Mouse (Mus musculus): ENCODE measurements at regions not wholly inside any gene's neighbourhood (a gene's known extent, or its start where the extent isn't known, plus 50 kb on each side); places are given as distances from the start of the nearest gene placed in this dataset.

GRCm38 (mm10) chr13:18063677-18064076 lies 70.5 kb upstream of the Yae1d1 start:
- in situ Hi-C loops (cut with MboI; ENCODE audit: low pct_unique_long_range_greater_than_20kb in 1 of 2, low sequenced_read_pairs in 2 of 2, unreplicated experiment in 1 of 2), result loop anchor here in 1 of 2 experiments (25.0 kb wide), 1 partner anchor 749 kb away; no protein-coding TSS in a partner anchor

GRCm38 (mm10) chr13:18060265-18060664 lies 67.1 kb upstream of the Yae1d1 start:
- in situ Hi-C loops (cut with MboI; ENCODE audit: low pct_unique_long_range_greater_than_20kb in 1 of 2, low sequenced_read_pairs in 2 of 2, unreplicated experiment in 1 of 2), result loop anchor here in 1 of 2 experiments (25.0 kb wide), 1 partner anchor 752 kb away; no protein-coding TSS in a partner anchor

- in situ Hi-C loops (cut with MboI; ENCODE audit: low pct_unique_long_range_greater_than_20kb in 1 of 2, low sequenced_read_pairs in 2 of 2, unreplicated experiment in 1 of 2), result loop anchor here in 1 of 2 experiments (25.0 kb wide), 1 partner anchor 755 kb away; no protein-coding TSS in a partner anchor
These were observed 64.2 kb upstream of the Yae1d1 start for GRCm38 (mm10) chr13:18057231-18057912.

- in situ Hi-C loops (cut with MboI; ENCODE audit: low pct_unique_long_range_greater_than_20kb in 1 of 2, low sequenced_read_pairs in 2 of 2, unreplicated experiment in 1 of 2), result loop anchor here in 1 of 2 experiments (25.0 kb wide), 1 partner anchor 755 kb away; no protein-coding TSS in a partner anchor
These were observed 63.7 kb upstream of the Yae1d1 start for GRCm38 (mm10) chr13:18056816-18057215.

- in situ Hi-C loops (cut with MboI; ENCODE audit: low pct_unique_long_range_greater_than_20kb in 1 of 2, low sequenced_read_pairs in 2 of 2, unreplicated experiment in 1 of 2), result no loop called here
These were observed 50.0 kb upstream of the Yae1d1 start for GRCm38 (mm10) chr13:18043154-18043553.

All from mouse embryonic stem cell (cell line).